Mouse (Mus musculus) ovary, postnatal 36 days (tissue): ENCODE data around the gene Jph2.
A peak's percentile ranks its signal among the peaks of the same experiment; 100 is the strongest.
"Not testable (repeated sequence)": the region's sequence is repeated elsewhere in the genome, so short reads cannot be mapped to it uniquely, and the experiment has no call there.

Experiments
- DNase-seq: peaks from one replicate; pipeline ENCODE4 v3.0.0; 2022; ENCODE audit warnings: low spot score, mixed read lengths

The Jph2 gene

GRCm38 (mm10) chr2:163411344-163411743 lies 13.6 kb upstream of the Jph2 start:
- not testable (repeated sequence) for DNase-seq

- no peak for DNase-seq
Observed at GRCm38 (mm10) chr2:163410211-163410610, 12.4 kb upstream of the Jph2 start.

- peak; percentile 64 for DNase-seq
Observed at GRCm38 (mm10) chr2:163404037-163404815, 6.4 kb upstream of the Jph2 start.

GRCm38 (mm10) chr2:163401221-163401620 lies 3.4 kb upstream of the Jph2 start:
- DNase-seq = peak; percentile 55

GRCm38 (mm10) chr2:163399222-163399621 lies 1.4 kb upstream of the Jph2 start:
- no peak for DNase-seq

GRCm38 (mm10) chr2:163398770-163399169 lies 977 bp upstream of the Jph2 start:
- DNase-seq = no peak

GRCm38 (mm10) chr2:163397071-163397470 lies 722 bp downstream of the Jph2 start:
- DNase-seq = no peak

GRCm38 (mm10) chr2:163394977-163395376 lies 2.8 kb downstream of the Jph2 start:
- no peak for DNase-seq

GRCm38 (mm10) chr2:163393976-163394375 lies 3.8 kb downstream of the Jph2 start:
- DNase-seq = no peak

GRCm38 (mm10) chr2:163393241-163393640 lies 4.6 kb downstream of the Jph2 start:
- no peak for DNase-seq

GRCm38 (mm10) chr2:163392436-163392835 lies 5.4 kb downstream of the Jph2 start:
- no peak for DNase-seq

GRCm38 (mm10) chr2:163386423-163387190 lies 11.2 kb downstream of the Jph2 start:
- no peak for DNase-seq

GRCm38 (mm10) chr2:163385126-163385525 lies 12.7 kb downstream of the Jph2 start:
- no peak for DNase-seq

- no peak for DNase-seq
Observed at GRCm38 (mm10) chr2:163381246-163381645, 16.5 kb downstream of the Jph2 start.

GRCm38 (mm10) chr2:163379366-163379765 lies 18.4 kb downstream of the Jph2 start:
- no peak for DNase-seq

GRCm38 (mm10) chr2:163376082-163376481 lies 21.7 kb downstream of the Jph2 start:
- no peak for DNase-seq

- DNase-seq = no peak
Observed at GRCm38 (mm10) chr2:163375468-163375867, 22.3 kb downstream of the Jph2 start.

- no peak for DNase-seq
Observed at GRCm38 (mm10) chr2:163372627-163373026, 25.2 kb downstream of the Jph2 start.

GRCm38 (mm10) chr2:163370175-163370574 lies 27.6 kb downstream of the Jph2 start:
- DNase-seq = no peak

- no peak for DNase-seq
Observed at GRCm38 (mm10) chr2:163364785-163365541, 32.8 kb downstream of the Jph2 start.

GRCm38 (mm10) chr2:163362940-163363921 lies 34.6 kb downstream of the Jph2 start:
- DNase-seq = no peak
